Mouse (Mus musculus) frontal cortex, adult 2 months (tissue): ENCODE measurements around the gene 4930407I10Rik. TPM values are rescaled to one million over a fixed set of nuclear protein-coding genes. Genes with fewer than 3 reads are reported as not detected.

Experiments used
- DNase-seq, 2 experiments: peaks; one replicate each; pipeline ENCODE4 v3.0.0; 2022; ENCODE audit warnings: low spot score in 1 of 2; ENCODE audit errors: extremely low spot score in 1 of 2
- polyA plus RNA-seq: library from polyadenylated mRNA; depleted of rRNA; stranded (reverse); fragments of >200 nt; gene quantifications from 2 replicates; pipeline ENCODE4 v1.2.3, GENCODE M21; 2012; rRNA removed

4930407I10Rik gene
- polyA plus RNA-seq, 1 experiment: not detected

GRCm38 (mm10) chr15:82047080-82047883 is 11.7 kb upstream of the 4930407I10Rik start, which contains the start of gene Snu13:
Gene Snu13, minus strand, starts transcription at chr15:82047598.
- peak; percentile 83 to 96 for DNase-seq

- DNase-seq: no peak
Measured at GRCm38 (mm10) chr15:82052544-82052943, 6.4 kb upstream of the 4930407I10Rik start.

GRCm38 (mm10) chr15:82063909-82064308 is 5.0 kb downstream of the 4930407I10Rik start:
- no peak for DNase-seq

- peak; percentile 64 to 97 for DNase-seq
Measured at GRCm38 (mm10) chr15:82065511-82065910, 6.6 kb downstream of the 4930407I10Rik start.

GRCm38 (mm10) chr15:82069898-82070297 is 10.9 kb downstream of the 4930407I10Rik start, which contains the start of gene Mei1:
Gene Mei1, plus strand, starts transcription at chr15:82069996.
- no peak for DNase-seq

- DNase-seq: peak in 1 of 2 experiments; percentile 72
Measured at GRCm38 (mm10) chr15:82071816-82072469, 13.0 kb downstream of the 4930407I10Rik start.

- no peak for DNase-seq
Measured at GRCm38 (mm10) chr15:82073490-82073889, 14.5 kb downstream of the 4930407I10Rik start.

GRCm38 (mm10) chr15:82079883-82080282 is 20.9 kb downstream of the 4930407I10Rik start:
- DNase-seq: no peak

GRCm38 (mm10) chr15:82081161-82081560 is 22.2 kb downstream of the 4930407I10Rik start:
- peak; percentile 65 to 80 for DNase-seq

- DNase-seq: peak; percentile 43 to 74
Measured at GRCm38 (mm10) chr15:82085606-82086005, 26.7 kb downstream of the 4930407I10Rik start.

- DNase-seq: peak; percentile 45 to 70
Measured at GRCm38 (mm10) chr15:82086131-82086530, 27.2 kb downstream of the 4930407I10Rik start.

GRCm38 (mm10) chr15:82087266-82087665 is 28.3 kb downstream of the 4930407I10Rik start:
- peak in 1 of 2 experiments; percentile 63 for DNase-seq

GRCm38 (mm10) chr15:82091061-82091460 is 32.1 kb downstream of the 4930407I10Rik start:
- no peak for DNase-seq

- DNase-seq: peak; percentile 30 to 64
Measured at GRCm38 (mm10) chr15:82106953-82107555, 48.1 kb downstream of the 4930407I10Rik start.

Other genes starting within 250 kb of the 4930407I10Rik start
- gene Tob2, start 200.4 kb upstream of the 4930407I10Rik start, polyA plus RNA-seq: 21.1 and 22.6 TPM in 2 replicates
- gene Phf5a, start 187.2 kb upstream of the 4930407I10Rik start, polyA plus RNA-seq: 47.0 and 53.8 TPM in 2 replicates
- gene Aco2, start 186.8 kb upstream of the 4930407I10Rik start, polyA plus RNA-seq: 534 and 538 TPM in 2 replicates
- gene Polr3h, start 132.9 kb upstream of the 4930407I10Rik start, polyA plus RNA-seq: 48.7 and 59.8 TPM in 2 replicates
- gene Csdc2, start 122.4 kb upstream of the 4930407I10Rik start, polyA plus RNA-seq: 228 and 277 TPM in 2 replicates
- 283 and 289 TPM in 2 replicates for gene Pmm1, start 98.2 kb upstream of the 4930407I10Rik start, polyA plus RNA-seq
- gene 1700029P11Rik, start 78.6 kb upstream of the 4930407I10Rik start, polyA plus RNA-seq: not detected in 2 replicates
- gene Xrcc6, start 71.3 kb upstream of the 4930407I10Rik start, polyA plus RNA-seq: 23.3 and 27.2 TPM in 2 replicates
- gene Desi1, start 25.3 kb upstream of the 4930407I10Rik start, polyA plus RNA-seq: 112 and 120 TPM in 2 replicates
- 132 and 144 TPM in 2 replicates for gene Snu13, start 11.6 kb upstream of the 4930407I10Rik start, polyA plus RNA-seq
- 3.8 and 4.1 TPM in 2 replicates for gene Mei1, start 10.8 kb downstream of the 4930407I10Rik start, polyA plus RNA-seq
- 23.1 TPM in 2 replicates for gene Ccdc134, start 68.8 kb downstream of the 4930407I10Rik start, polyA plus RNA-seq
- 142 and 155 TPM in 2 replicates for gene Srebf2, start 88.0 kb downstream of the 4930407I10Rik start, polyA plus RNA-seq
- 57.1 and 79.6 TPM in 2 replicates for gene Shisa8, start 153.7 kb downstream of the 4930407I10Rik start, polyA plus RNA-seq
- gene Tnfrsf13c, start 165.2 kb downstream of the 4930407I10Rik start, polyA plus RNA-seq: 1.4 and 2.6 TPM in 2 replicates
- 6.4 and 9.1 TPM in 2 replicates for gene Cenpm, start 185.6 kb downstream of the 4930407I10Rik start, polyA plus RNA-seq
- 176 and 182 TPM in 2 replicates for gene 1500009C09Rik, start 193.2 kb downstream of the 4930407I10Rik start, polyA plus RNA-seq
- gene Sept3, start 215.7 kb downstream of the 4930407I10Rik start, polyA plus RNA-seq: 344 and 374 TPM in 2 replicates
- gene Wbp2nl, start 239.8 kb downstream of the 4930407I10Rik start, polyA plus RNA-seq: not detected in 2 replicates